Mouse (Mus musculus) activated CD4-positive, CD25-positive, alpha-beta regulatory T cell, adult 4 months (primary cell): ENCODE results near the gene Bace1. TPM values are rescaled to one million over a fixed set of nuclear protein-coding genes. Genes with fewer than 3 reads are reported as not detected.
A peak's percentile ranks its signal among the peaks of the same experiment; 100 is the strongest.

Experiments used
- ATAC-seq: one replicate; pipeline ENCODE4 v1.8.0; 2017
- polyA plus RNA-seq, 2 experiments: library from polyadenylated mRNA; unstranded; fragments of 100-300 nt; shearing (Covaris generic); gene quantifications; one replicate each; pipeline ENCODE4 v1.2.1; 2017

Gene Bace1
- 10 to 100 TPM in 1 of 2 experiments, 1 to 10 TPM in 1; 8.0 to 10.0 TPM for polyA plus RNA-seq

DNA sequence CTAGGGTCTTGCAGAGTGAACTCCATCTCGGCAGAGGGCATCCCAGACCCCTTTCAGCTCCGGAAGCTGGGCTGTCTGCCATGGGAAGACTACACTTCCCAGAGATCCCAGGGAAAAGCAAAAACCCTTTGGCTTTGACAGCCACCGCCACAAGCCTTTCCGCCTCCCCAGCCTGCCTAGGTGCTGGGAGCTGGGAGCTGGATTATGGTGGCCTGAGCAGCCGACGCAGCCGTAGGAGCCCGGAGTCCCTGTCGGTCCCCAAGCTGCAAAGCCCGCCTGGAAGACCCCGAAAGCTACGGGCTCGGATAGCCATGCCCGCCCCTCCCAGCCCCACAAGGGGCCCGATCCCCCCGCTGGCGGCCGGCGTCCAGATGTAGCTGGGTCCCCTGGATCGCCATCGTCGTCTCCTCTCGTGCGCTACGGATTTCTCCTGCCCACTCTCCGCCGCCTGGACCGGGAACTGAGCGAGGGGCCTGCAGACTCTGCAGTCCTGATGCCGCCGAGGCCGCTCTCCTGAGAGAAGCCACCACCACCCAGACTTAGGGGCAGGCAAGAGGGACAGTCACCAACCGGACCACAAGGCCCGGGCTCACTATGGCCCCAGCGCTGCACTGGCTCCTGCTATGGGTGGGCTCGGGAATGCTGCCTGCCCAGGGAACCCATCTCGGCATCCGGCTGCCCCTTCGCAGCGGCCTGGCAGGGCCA is at the start of gene Bace1:
Bace1 (plus strand) TSS at position 147 of the 705 bp plus-strand sequence.
- ATAC-seq, result no peak

GRCm38 (mm10) chr9:45791456-45792142 is 46.8 kb upstream of the Bace1 start:
- ATAC-seq, result no peak

DNA sequence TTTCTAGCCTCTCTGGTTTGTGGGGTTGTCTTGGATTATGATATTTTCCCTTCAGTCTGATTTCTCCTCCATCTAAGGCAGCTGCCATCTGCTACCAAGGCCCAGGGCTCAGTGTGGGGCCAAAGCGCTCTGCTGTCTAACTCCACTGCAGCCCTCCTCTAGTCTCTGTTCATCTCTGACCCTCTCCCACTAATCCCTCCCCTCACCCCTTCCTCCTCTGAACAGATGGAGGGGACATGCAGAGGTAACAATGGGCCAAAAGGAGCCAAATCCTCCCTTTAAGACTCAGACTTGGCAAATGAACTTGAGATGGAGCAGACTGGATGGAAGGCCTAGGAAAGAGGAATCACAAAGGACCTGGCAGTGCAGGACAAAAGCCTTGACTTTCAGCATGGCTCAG is 46.1 kb upstream of the Bace1 start:
- no peak for ATAC-seq

GRCm38 (mm10) chr9:45793697-45794096 is 44.7 kb upstream of the Bace1 start:
- no peak for ATAC-seq

- ATAC-seq, result no peak
These were observed 42.7 kb upstream of the Bace1 start for GRCm38 (mm10) chr9:45795722-45796121.

GRCm38 (mm10) chr9:45797271-45797670 is 41.1 kb upstream of the Bace1 start:
- no peak for ATAC-seq

- ATAC-seq, result no peak
These were observed 39.8 kb upstream of the Bace1 start for GRCm38 (mm10) chr9:45798467-45799164.

GRCm38 (mm10) chr9:45799402-45799801 is 39.0 kb upstream of the Bace1 start:
- ATAC-seq, result no peak

DNA sequence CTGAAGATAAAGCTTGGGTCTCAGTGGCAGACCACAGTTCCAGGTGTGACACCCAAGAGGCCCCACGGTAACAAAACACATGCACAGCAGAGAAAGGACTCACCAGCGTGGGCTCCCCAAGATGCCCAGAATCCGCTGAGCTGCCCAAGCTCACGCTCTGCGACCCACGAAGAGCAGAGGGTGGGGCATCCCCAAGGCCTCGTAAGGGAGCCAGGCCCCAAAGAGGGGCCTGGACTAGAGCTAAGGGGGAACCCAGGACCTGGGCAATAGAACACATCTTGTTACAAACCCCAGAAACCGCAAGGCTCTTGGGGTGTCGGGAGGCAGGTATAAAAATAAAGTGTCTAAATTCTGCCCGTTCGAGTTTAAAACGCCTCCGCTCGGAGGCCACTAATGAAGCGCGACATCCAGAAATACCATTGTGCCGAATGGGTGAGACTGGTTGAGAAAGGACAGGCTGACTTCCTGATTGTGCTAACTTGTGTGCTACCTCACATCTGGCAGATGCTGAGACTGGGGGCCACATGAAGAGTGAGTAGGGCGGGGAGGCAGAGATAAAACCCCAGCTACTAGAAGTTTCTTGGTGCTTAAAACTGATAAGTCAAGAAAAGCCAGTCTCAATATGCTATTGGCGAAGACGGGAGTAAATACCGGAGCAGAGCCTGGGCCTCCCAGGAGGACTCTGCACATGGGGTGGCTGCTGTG is 35.2 kb upstream of the Bace1 start:
- ATAC-seq, result no peak

GRCm38 (mm10) chr9:45806847-45807246 is 31.5 kb upstream of the Bace1 start:
- no peak for ATAC-seq

GRCm38 (mm10) chr9:45807337-45807736 is 31.0 kb upstream of the Bace1 start:
- no peak for ATAC-seq

- no peak for ATAC-seq
These were observed 30.6 kb upstream of the Bace1 start for GRCm38 (mm10) chr9:45807761-45808160.

DNA sequence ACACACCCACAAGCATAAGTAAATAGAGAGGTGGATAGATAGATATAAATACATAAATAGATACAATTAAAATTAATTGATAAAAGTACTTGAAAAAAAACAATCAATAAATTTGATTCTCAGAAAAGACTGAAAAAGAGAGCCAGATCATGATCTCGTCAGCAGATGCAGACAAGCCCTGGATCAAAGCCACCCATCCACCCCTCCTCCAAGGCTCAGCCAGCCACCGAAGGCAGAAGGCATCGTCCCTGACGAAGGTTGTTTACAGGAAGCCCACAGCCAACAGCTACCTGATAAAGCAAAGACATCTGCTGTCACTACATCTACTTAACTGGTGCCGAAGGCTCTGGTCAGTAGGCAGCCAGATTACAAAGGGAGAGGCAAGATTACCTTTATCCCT is 26.4 kb upstream of the Bace1 start:
- ATAC-seq, result no peak

GRCm38 (mm10) chr9:45815113-45815512 is 23.3 kb upstream of the Bace1 start:
- no peak for ATAC-seq

GRCm38 (mm10) chr9:45815525-45815924 is 22.9 kb upstream of the Bace1 start:
- no peak for ATAC-seq

DNA sequence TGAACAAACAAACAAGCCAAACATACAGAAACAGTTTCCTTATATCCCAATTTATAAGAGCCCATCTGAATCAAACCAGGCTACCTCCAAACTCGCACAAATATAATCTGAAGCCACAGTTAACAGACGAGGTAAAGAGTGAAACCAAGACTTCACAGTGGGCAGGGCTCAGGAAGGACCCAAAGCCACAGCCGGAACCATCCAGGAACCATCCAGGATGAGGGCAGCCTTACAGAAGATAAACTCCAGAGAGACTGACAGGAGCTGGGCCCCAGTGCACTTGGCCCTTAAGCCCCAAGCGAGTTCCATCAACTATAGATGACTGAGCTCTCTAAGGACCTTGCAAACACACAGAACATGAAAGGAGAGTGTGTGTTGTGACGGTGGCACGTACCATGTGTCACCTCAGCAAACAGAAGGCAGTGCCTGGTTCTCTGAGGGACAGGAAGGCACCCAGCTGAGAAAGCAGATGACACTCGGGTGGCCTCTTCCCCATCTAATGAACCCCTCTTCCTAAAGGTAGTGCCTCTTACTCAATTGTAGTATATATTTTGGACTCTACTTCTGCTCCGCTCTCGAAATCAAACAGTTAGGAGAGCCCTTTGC is 19.9 kb upstream of the Bace1 start:
- ATAC-seq, result no peak

DNA sequence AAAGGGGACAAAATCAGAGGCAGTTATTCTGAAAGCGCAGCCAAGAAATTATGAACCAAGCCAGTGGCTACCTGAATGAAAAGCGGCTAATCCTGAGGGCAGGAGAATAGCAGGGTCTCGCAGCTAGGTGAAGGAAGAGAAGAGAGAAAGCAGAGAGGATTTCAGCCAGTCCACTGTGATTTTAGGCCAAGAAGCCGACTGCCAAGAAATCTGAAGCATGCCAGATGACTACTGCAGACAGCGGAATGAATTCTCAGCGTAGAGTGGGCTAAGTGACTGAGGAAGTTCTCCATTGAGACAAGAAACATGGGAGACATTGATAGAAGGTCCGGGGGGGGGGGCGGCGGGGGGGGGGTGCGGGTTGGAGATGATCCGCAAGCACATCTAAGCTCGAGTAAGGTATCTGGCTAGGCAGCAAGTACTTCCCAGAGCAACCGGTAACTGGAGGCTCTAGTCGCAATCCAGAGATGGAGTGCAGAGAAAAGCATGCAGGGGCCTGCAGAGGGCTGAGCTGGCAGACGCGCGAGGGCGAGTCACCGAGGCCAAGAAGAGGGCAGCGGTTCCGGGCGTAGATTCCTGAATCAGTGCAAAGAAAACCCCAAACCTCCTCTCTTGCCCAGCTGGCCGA is 10.6 kb upstream of the Bace1 start:
- ATAC-seq, result no peak

GRCm38 (mm10) chr9:45828291-45828963 is 10.0 kb upstream of the Bace1 start, which contains the start of gene Cep164:
TSS of gene Cep164 (minus strand) at chr9:45828691.
- peak; percentile 99 for ATAC-seq

GRCm38 (mm10) chr9:45829107-45829506 is 9.3 kb upstream of the Bace1 start:
- no peak for ATAC-seq

GRCm38 (mm10) chr9:45832898-45833297 is 5.5 kb upstream of the Bace1 start:
- no peak for ATAC-seq

- ATAC-seq, result no peak
These were observed 4.9 kb upstream of the Bace1 start for GRCm38 (mm10) chr9:45833461-45833860.
